Mouse (Mus musculus): ENCODE data around the gene Polr3g. TPM values are rescaled to one million over a fixed set of nuclear protein-coding genes. Genes with fewer than 3 reads are reported as not detected.

The Polr3g gene
- 6.2 and 6.3 TPM in 2 replicates for polyA plus RNA-seq (2015; fragmentation: Nextera tagmentation; extraction: Ambion mirVana)

GRCm38 (mm10) chr13:81710775-81711545 lies at the start of gene Polr3g, which contains the start of gene Mblac2:
Polr3g (minus strand) TSS chr13:81711013.
Mblac2 (plus strand) TSS chr13:81711341.

DNA sequence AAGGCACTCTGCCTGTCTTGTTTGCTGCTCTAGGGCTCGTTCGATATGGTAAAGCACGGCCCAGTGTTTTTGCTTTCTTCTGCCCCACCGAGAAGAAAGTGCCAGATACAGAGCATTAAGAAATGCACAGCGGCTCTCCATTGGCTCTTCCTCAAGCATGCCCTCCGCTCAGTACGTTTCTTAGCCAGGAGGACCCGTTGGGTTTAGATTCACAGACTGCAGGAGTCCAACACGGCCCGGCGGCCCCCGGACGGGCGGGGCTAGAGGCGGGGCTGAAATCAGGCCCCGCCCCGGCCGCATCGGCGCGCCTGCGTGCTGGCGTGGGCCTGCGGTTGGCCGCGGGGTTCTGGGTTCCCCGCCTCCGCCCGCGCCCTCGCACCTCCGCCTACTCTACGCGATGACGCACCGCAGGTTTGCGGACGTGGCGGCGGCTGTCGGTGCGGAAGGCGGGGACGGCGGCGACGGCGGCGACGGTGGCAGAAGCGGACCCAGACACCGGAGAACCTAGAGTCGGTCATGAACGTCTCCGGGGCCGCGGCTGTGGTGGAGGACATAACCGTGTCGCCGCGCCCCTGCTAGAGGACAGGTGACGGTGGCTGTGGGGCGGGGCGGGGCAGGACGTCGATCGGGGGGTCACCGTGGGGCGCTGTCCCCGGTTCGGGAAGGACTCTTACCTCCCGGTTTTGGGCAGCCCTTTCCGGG lies 53.3 kb downstream of the Polr3g start, which contains the start of gene Lysmd3:
Lysmd3 (plus strand) TSS at position 313 of the 702 bp plus-strand sequence.

DNA sequence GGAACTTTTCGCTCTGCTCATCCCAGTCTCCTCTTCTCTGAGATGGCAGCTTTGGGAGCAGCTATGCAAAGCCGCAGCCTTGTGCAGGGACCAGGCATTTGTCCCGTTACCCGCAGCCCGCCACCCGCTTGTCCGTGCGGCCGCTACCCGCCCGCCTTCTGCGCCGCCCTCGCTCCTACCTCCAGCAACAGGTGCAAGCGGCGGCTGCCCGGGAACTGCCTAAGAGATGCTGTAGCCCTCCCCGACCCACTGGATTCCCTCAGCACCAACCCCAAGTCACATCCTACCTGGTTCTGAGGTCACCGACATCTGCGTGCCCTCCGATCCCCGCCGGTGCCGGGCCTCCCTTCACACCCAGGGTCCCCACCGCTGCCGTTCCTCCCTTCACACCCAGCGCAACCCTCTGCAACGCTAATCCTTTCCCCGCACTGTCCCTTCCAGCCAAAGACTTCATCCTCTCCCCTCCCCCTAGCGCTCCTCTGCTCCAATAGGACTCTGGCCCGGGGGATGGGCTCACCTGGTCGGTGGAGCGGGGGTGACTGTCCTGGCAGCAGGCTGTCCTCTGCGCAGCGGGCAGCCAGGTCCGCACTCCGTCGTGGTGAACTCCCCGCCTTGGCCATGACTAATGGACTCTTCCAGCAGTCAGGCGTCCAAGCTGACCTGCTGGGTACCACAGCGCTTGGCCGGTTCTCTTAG lies 77.9 kb downstream of the Polr3g start, which contains the start of gene Adgrv1:
Adgrv1 (minus strand) TSS at position 435 of the 696 bp plus-strand sequence.

Other genes with a start within 250 kb of the Polr3g start
- 3.0 and 3.5 TPM in 2 replicates for gene Adgrv1, start 77.9 kb downstream of the Polr3g start, polyA plus RNA-seq (2015; fragmentation: Nextera tagmentation; extraction: Ambion mirVana)
- 17.3 and 18.6 TPM in 2 replicates for gene Lysmd3, start 53.4 kb downstream of the Polr3g start, polyA plus RNA-seq (2015; fragmentation: Nextera tagmentation; extraction: Ambion mirVana)
- gene Mblac2, start 328 bp upstream of the Polr3g start, polyA plus RNA-seq (2015; fragmentation: Nextera tagmentation; extraction: Ambion mirVana), result 11.0 and 15.0 TPM in 2 replicates
- 373 and 634 TPM in 2 replicates for gene Cetn3, start 72.1 kb upstream of the Polr3g start, polyA plus RNA-seq (2015; fragmentation: Nextera tagmentation; extraction: Ambion mirVana)